Mouse (Mus musculus) forebrain, embryonic 10.5 days (tissue): Measurements from ENCODE around the gene Pth. TPM values are rescaled to one million over a fixed set of nuclear protein-coding genes. Genes with fewer than 3 reads are reported as not detected.

Experiments used
- DNase-seq: peaks from one replicate; pipeline ENCODE4 v3.0.0-alpha.2; 2017; ENCODE audit warnings: low spot score; ENCODE audit errors: extremely low spot score
- H3K27ac ChIP-seq: fragments of 300-500 bp; sonication (generic); 2 replicates; pipeline ENCODE4 v1.5.1; 2016; ENCODE audit warnings: mild to moderate bottlenecking
- H3K27me3 ChIP-seq: fragments of 300-500 bp; sonication (generic); 2 replicates; pipeline ENCODE4 v1.6.1; 2016; ENCODE audit warnings: mild to moderate bottlenecking; ENCODE audit not compliant: poor library complexity, severe bottlenecking
- H3K36me3 ChIP-seq: fragments of 300-500 bp; sonication (generic); replicated peaks from 2 replicates; pipeline ENCODE4 v1.6.1; 2016; ENCODE audit warnings: mild to moderate bottlenecking, moderate library complexity
- H3K4me1 ChIP-seq: fragments of 300-500 bp; sonication (generic); 2 replicates; pipeline ENCODE4 v1.6.1; 2016
- H3K4me3 ChIP-seq: fragments of 300-500 bp; sonication (generic); 2 replicates; pipeline ENCODE4 v1.5.1; 2016; ENCODE audit warnings: mild to moderate bottlenecking, moderate library complexity
- H3K9me3 ChIP-seq: fragments of 300-500 bp; sonication (generic); 2 replicates; pipeline ENCODE4 v1.6.1; 2016; ENCODE audit warnings: mild to moderate bottlenecking, moderate library complexity
- WGBS: fragments of 180-500 bp; shearing (Covaris S2); methylation state at CpG from one replicate; pipeline ENCODE4 v1.1.7; 2016; 5-methylcytosine and 5-hydroxymethylcytosine counted together
- polyA plus RNA-seq: library from polyadenylated mRNA; unstranded; fragments of >200 nt; fragmentation: Nextera tagmentation; extraction: Ambion mirVana; gene quantifications from 2 replicates; pipeline ENCODE4 v1.2.1, GENCODE M21; 2016

Pth gene
- polyA plus RNA-seq, 1 experiment from 2014 or later: not detected

DNA sequence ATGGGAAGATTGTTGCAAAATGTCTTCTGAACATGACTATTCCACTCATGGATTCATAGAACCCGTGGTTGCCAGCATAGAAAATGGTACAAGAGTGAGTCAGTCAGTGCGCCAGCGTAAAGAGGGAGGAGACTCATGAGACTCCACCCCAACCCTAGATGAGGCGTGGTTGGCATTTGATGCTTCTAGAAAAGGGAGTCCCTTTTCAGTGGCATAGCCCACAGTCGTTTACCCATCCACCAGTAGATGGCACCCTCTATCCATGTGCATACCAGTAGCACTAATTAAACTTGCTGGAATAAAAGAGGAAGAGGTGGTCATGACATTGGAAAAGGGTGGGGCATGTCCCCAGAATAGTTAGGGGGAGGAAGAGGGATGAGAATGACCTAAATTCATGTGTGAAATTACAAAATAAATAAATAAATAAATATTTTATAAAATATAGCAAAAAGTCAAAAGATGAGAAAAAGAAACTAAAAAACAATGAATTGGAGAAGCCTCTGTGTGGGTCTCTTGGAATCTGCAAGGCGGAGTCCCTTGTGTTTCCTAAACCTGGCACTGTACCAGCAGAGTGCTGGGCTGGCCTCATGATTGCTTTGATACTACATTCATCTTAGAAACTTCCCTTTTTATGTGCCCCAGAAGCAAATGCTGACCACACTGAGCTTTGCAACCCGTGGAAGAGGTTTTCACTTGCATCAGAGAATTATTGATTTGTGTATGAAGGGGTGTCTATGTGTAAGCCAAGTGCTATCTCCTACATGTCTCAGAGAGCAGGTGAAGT, 10.3 kb downstream of the Pth start:
- Histone ChIP-seq H3K27me3 (no peaks in the 10 kb centered on the region; the same call in 1 of the 2 replicates), H3K36me3 (no peaks in the 10 kb centered on the region), H3K27ac (no peak overlapping the region), H3K9me3 (no peaks in the 10 kb centered on the region), H3K4me3 (no peak overlapping the region), H3K4me1 (no peaks in the 10 kb centered on the region)
- peak; percentile 65 for DNase-seq
- 30% methylated on average over 7 of the region's 7 CpGs for WGBS

GRCm38 (mm10) chr7:113372682-113373081, 15.7 kb downstream of the Pth start:
- Histone ChIP-seq H3K4me1 (peaks cover 20% of the 10 kb centered on the region), H3K9me3 (no peaks in the 10 kb centered on the region), H3K4me3 (no peak overlapping the region), H3K36me3 (no peaks in the 10 kb centered on the region), H3K27me3 (peaks cover 7% of the 10 kb centered on the region), H3K27ac (no peak overlapping the region)
- 84% methylated on average over 1 of the region's 1 CpGs for WGBS
- no peak for DNase-seq

GRCm38 (mm10) chr7:113369620-113370340, 18.6 kb downstream of the Pth start:
- WGBS: under 1% methylated on average over 44 of the region's 44 CpGs
- H3K36me3 ChIP-seq: no peaks in the 10 kb centered on the region
- peaks cover 26% of the 10 kb centered on the region for H3K4me1 ChIP-seq
- H3K27me3 ChIP-seq: peaks cover 7% of the 10 kb centered on the region
- peak overlapping the region; percentile 90 for H3K4me3 ChIP-seq
- H3K9me3 ChIP-seq: no peaks in the 10 kb centered on the region
- peak overlapping the region; percentile 93 for H3K27ac ChIP-seq
- DNase-seq: peak; percentile 81

DNA sequence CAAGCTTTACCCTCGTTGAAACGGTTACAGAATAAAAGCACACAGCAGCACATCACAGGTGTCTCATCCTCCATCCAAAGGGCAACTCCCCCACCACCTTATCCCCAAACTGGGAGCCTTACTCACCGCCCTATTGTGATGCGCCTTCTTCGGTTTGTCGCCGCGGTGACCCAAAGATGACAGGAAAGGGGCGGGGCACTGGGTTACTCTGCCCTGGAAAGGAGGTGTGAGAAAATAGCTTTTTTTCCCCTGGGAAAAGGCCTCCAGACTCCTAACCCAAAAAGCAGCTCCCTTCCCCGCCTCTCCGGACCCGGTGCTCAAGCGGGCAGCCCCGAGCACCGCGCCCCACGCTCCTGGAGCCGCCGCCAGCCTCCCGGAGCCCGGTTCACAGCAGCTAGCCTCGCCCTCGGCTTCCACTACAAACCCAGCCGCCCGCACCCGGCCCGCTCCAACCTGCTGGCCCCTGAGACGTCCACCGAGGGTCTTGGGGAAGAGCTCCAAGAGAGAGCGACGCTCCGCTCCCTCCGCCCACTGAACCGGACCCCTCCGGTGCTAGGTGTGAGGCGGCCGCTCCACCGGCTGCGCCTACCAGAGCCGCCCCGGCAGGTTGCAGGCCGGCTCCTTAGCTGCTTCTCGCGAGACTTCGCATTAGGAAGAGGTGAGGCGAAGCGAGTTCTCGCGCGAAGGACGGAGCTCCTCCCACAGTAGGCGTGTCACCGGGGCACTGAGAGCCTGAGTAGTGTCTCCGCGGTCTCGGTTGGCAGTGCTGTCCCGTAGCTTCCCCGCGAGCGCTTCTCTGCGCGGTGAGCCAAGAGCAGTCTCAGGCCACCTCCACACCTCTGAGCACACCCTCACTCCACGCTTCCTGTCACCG, 19.4 kb downstream of the Pth start, which contains the start of gene Btbd10:
Gene Btbd10 (minus strand): TSS at position 647 of the 874 bp plus-strand sequence.
- WGBS: under 1% methylated on average over 64 of the region's 64 CpGs

DNA sequence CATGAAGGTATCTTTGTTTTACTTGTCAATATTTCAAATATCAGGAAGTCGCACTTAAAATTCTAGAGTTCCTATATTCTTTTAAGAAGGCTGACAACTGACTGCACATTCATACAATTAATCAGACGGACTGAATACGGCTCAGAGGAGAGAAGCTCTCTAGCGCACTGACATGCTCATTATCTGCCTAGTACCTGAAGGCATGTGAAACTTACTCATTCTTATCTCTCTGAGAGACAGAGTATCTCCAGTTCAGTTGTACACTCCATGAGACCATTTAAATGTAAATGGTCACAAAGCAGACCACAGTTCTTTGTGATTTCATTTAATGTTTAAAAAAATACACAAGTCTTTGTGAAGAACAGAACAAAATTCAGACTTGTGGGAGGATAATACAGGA, 20.9 kb downstream of the Pth start:
- H3K4me1 ChIP-seq: peaks cover 26% of the 10 kb centered on the region
- WGBS: 83% methylated on average over 4 of the region's 4 CpGs
- no peak overlapping the region for H3K27ac ChIP-seq
- peaks cover 7% of the 10 kb centered on the region; the same call in 1 of the 2 replicates for H3K27me3 ChIP-seq
- no peak for DNase-seq
- no peaks in the 10 kb centered on the region for H3K9me3 ChIP-seq
- H3K4me3 ChIP-seq: no peak overlapping the region
- H3K36me3 ChIP-seq: no peaks in the 10 kb centered on the region

More for the DNA sequence above, 19.4 kb downstream of the Pth start, which contains the start of gene Btbd10:
- H3K36me3 ChIP-seq: no peaks in the 10 kb centered on the region
- peaks cover 26% of the 10 kb centered on the region for H3K4me1 ChIP-seq
- peak within 1 kb of the TSS; percentile 93 for H3K27ac ChIP-seq
- peak within 1 kb of the TSS; percentile 90 for H3K4me3 ChIP-seq
- H3K27me3 ChIP-seq: peaks cover 7% of the 10 kb centered on the region; the same call in 1 of the 2 replicates
- no peaks in the 10 kb centered on the region for H3K9me3 ChIP-seq
- DNase-seq: peak; percentile 97

DNA sequence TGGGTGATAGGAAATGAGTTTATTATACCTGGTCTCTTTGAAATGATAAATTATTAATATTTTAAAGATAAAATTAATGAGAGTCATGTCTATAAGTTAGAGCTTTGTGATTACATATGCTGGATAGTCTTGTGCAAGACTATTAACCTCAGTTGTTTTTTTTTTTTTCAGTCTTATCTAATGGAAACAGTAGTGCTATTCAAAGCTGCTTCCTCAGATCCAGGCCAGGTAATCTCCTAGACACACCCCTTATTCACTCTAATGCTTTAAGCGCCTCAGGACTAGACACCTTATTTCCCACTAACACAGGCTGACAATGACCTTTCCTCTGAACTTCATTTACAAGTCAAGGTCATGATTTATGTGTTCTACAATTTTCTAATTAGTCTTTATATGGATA, 39.3 kb downstream of the Pth start:
- Histone ChIP-seq H3K4me3 (no peak overlapping the region), H3K36me3 (no peaks in the 10 kb centered on the region), H3K9me3 (no peaks in the 10 kb centered on the region), H3K27ac (no peak overlapping the region), H3K27me3 (no peaks in the 10 kb centered on the region), H3K4me1 (no peaks in the 10 kb centered on the region)
- WGBS: 73% methylated on average over 1 of the region's 1 CpGs
- no peak for DNase-seq

- 94% methylated on average over 2 of the region's 2 CpGs for WGBS
- no peaks in the 10 kb centered on the region for H3K4me1 ChIP-seq
- DNase-seq: no peak
- H3K27ac ChIP-seq: no peak overlapping the region
- no peaks in the 10 kb centered on the region for H3K9me3 ChIP-seq
- H3K4me3 ChIP-seq: no peak overlapping the region
- no peaks in the 10 kb centered on the region for H3K36me3 ChIP-seq
- no peaks in the 10 kb centered on the region for H3K27me3 ChIP-seq
Observed at GRCm38 (mm10) chr7:113347694-113348093, 40.7 kb downstream of the Pth start.

DNA sequence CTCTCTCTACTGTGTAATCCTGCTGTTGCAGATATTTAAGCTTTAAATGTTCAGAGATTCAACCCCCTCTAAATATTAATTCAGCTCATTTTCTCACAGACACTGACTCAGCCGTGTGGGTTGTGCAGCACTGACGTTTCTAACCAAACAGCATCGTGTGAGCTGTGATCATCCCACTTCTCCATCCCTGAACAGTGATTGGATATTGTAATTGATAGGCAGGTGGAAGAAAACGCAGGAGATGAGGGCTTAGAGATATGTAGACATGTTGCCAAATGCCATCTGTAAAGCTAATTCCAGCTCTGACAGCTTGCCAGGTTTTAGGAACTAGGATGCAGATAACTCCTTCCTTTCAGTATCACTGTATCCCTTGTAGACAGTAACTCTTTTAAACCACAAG, 41.1 kb downstream of the Pth start:
- H3K27me3 ChIP-seq: no peaks in the 10 kb centered on the region
- H3K36me3 ChIP-seq: no peaks in the 10 kb centered on the region
- no peak overlapping the region for H3K27ac ChIP-seq
- H3K4me3 ChIP-seq: no peak overlapping the region
- no peaks in the 10 kb centered on the region for H3K4me1 ChIP-seq
- WGBS: 61% methylated on average over 4 of the region's 4 CpGs
- DNase-seq: no peak
- no peaks in the 10 kb centered on the region for H3K9me3 ChIP-seq

Other genes with a start within 250 kb of the Pth start
- gene Arntl, start 181.1 kb downstream of the Pth start, polyA plus RNA-seq: 7.7 and 8.6 TPM in 2 replicates
- gene Btbd10, start 19.2 kb downstream of the Pth start, polyA plus RNA-seq: 22.8 and 23.7 TPM in 2 replicates
- gene Far1, start 125.3 kb upstream of the Pth start, polyA plus RNA-seq: 77.7 and 82.3 TPM in 2 replicates